Mouse (Mus musculus) left cerebral cortex, adult 9 months (tissue): ENCODE measurements at regions not wholly inside any gene's neighbourhood (a gene's known extent, or its start where the extent isn't known, plus 50 kb on each side); places are given as distances from the start of the nearest gene placed in this dataset.

Experiments used
- DNase-seq, 2 experiments: peaks; one replicate each; pipeline ENCODE4 v3.0.0; 2022; ENCODE audit warnings: low spot score in 2 of 2

GRCm38 (mm10) chr11:66605998-66606397 is 80.2 kb upstream of the Shisa6 start:
- no peak for DNase-seq

- DNase-seq = no peak
Observed at GRCm38 (mm10) chr11:66606646-66607045, 80.9 kb upstream of the Shisa6 start.

- peak in 1 of 2 experiments; percentile 7 for DNase-seq
Observed at GRCm38 (mm10) chr11:66609733-66610132, 84.0 kb upstream of the Shisa6 start.

GRCm38 (mm10) chr11:66613150-66613549 is 87.4 kb upstream of the Shisa6 start:
- DNase-seq = peak in 1 of 2 experiments; percentile 3

GRCm38 (mm10) chr11:66625491-66625890 is 99.7 kb upstream of the Shisa6 start:
- no peak for DNase-seq

GRCm38 (mm10) chr11:66656810-66657209 is 131.0 kb upstream of the Shisa6 start:
- no peak for DNase-seq

- peak; percentile 43 to 77 for DNase-seq
Observed at GRCm38 (mm10) chr11:66674581-66674980, 148.8 kb upstream of the Shisa6 start.

GRCm38 (mm10) chr11:66680057-66680621 is 154.4 kb upstream of the Shisa6 start:
- DNase-seq = no peak

- DNase-seq = no peak
Observed at GRCm38 (mm10) chr11:66681892-66682291, 156.1 kb upstream of the Shisa6 start.

GRCm38 (mm10) chr11:66684181-66684580 is 158.4 kb upstream of the Shisa6 start:
- DNase-seq = no peak

- DNase-seq = peak in 1 of 2 experiments; percentile 58
Observed at GRCm38 (mm10) chr11:66694651-66695266, 169.0 kb upstream of the Shisa6 start.

GRCm38 (mm10) chr11:66696791-66697190 is 171.0 kb upstream of the Shisa6 start:
- DNase-seq = no peak

GRCm38 (mm10) chr11:66745479-66745878 is 166.3 kb upstream of the Pirt start:
- DNase-seq = no peak

- no peak for DNase-seq
Observed at GRCm38 (mm10) chr11:66789997-66790396, 121.8 kb upstream of the Pirt start.

- DNase-seq = no peak
Observed at GRCm38 (mm10) chr11:66806887-66807286, 104.9 kb upstream of the Pirt start.

GRCm38 (mm10) chr11:66813310-66813709 is 98.5 kb upstream of the Pirt start:
- no peak for DNase-seq

- no peak for DNase-seq
Observed at GRCm38 (mm10) chr11:66813731-66814130, 98.0 kb upstream of the Pirt start.

GRCm38 (mm10) chr11:66835864-66836263 is 75.9 kb upstream of the Pirt start:
- DNase-seq = no peak

GRCm38 (mm10) chr11:66836633-66837380 is 75.0 kb upstream of the Pirt start:
- no peak for DNase-seq

- DNase-seq = no peak
Observed at GRCm38 (mm10) chr11:66845238-66845637, 66.5 kb upstream of the Pirt start.

GRCm38 (mm10) chr11:66846043-66846775 is 65.6 kb upstream of the Pirt start:
- DNase-seq = no peak
